Mouse (Mus musculus): ENCODE data around the gene Tex52. TPM values are rescaled to one million over a fixed set of nuclear protein-coding genes. Genes with fewer than 3 reads are reported as not detected.

Gene Tex52
- total and polyA plus RNA-seq, 2 experiments from 2014 or later: not detected

GRCm38 (mm10) chr6:128355726-128356416 is 19.4 kb upstream of the Tex52 start, which contains the start of gene Tulp3:
Tulp3 (minus strand) TSS chr6:128355851.
- WGBS: under 1% methylated on average over 42 of the region's 42 CpGs
- TF ChIP-seq CTCF (IDR thresholded peaks at IDR 0.05; ENCODE audit: low read depth) (no peak), EP300 (IDR thresholded peaks at IDR 0.05; ENCODE audit: low read depth) (no peak)
- ATAC-seq (ENCODE audit: insufficient read depth, low read depth): peak; percentile 99

GRCm38 (mm10) chr6:128358999-128359398 is 16.3 kb upstream of the Tex52 start:
- Histone ChIP-seq H3K4me2 (ENCODE audit: low read depth, low read length) (no peak overlapping the region), H3K27ac (ENCODE audit: low read depth) (no peak overlapping the region), H3K36me3 (replicated peaks; ENCODE audit: control insufficient read depth, insufficient read depth, low read length) (peaks cover 18% of the 10 kb centered on the region), H3K4me3 (ENCODE audit: low read depth, low read length) (no peak overlapping the region), H3K9me3 (replicated peaks; ENCODE audit: control insufficient read depth, low read length) (no peaks in the 10 kb centered on the region), H3K9ac (replicated peaks; ENCODE audit: low read depth, low read length) (no peak overlapping the region), H3K4me1 (ENCODE audit: control insufficient read depth, insufficient read depth) (peaks cover 25% of the 10 kb centered on the region), H3K27me3 (ENCODE audit: control insufficient read depth, insufficient read depth, low read length) (no peaks in the 10 kb centered on the region)
- ATAC-seq (ENCODE audit: insufficient read depth, low read depth) (no peak), DNase-seq (ENCODE audit: low spot score) (no peak)
- WGBS: 33% methylated on average over 2 of the region's 2 CpGs
- TF ChIP-seq CTCF (IDR thresholded peaks at IDR 0.05; ENCODE audit: low read depth) (peak; percentile 63), EP300 (IDR thresholded peaks at IDR 0.05; ENCODE audit: low read depth) (no peak)

More at GRCm38 (mm10) chr6:128355726-128356416, 19.4 kb upstream of the Tex52 start, which contains the start of gene Tulp3:
- Histone ChIP-seq H3K4me3 (ENCODE audit: low read depth, low read length) (peak within 1 kb of the TSS; percentile 80), H3K9ac (replicated peaks; ENCODE audit: low read depth, low read length) (peak within 1 kb of the TSS; percentile 58), H3K27ac (ENCODE audit: low read depth) (peak within 1 kb of the TSS; percentile 63), H3K4me1 (ENCODE audit: control insufficient read depth, insufficient read depth) (peaks cover 9% of the 10 kb centered on the region), H3K36me3 (replicated peaks; ENCODE audit: control insufficient read depth, insufficient read depth, low read length) (peaks cover 20% of the 10 kb centered on the region), H3K9me3 (replicated peaks; ENCODE audit: control insufficient read depth, low read length) (no peaks in the 10 kb centered on the region), H3K4me2 (ENCODE audit: low read depth, low read length) (peak within 1 kb of the TSS; percentile 92), H3K27me3 (ENCODE audit: control insufficient read depth, insufficient read depth, low read length) (no peaks in the 10 kb centered on the region)
- peak; percentile 93 for DNase-seq (ENCODE audit: low spot score)

GRCm38 (mm10) chr6:128361901-128362300 is 13.4 kb upstream of the Tex52 start:
- H3K36me3 ChIP-seq (replicated peaks; ENCODE audit: control insufficient read depth, insufficient read depth, low read length): peaks cover 25% of the 10 kb centered on the region
- DNase-seq (ENCODE audit: low spot score): no peak
- H3K27me3 ChIP-seq (ENCODE audit: control insufficient read depth, insufficient read depth, low read length): no peaks in the 10 kb centered on the region
- ATAC-seq (ENCODE audit: insufficient read depth, low read depth): no peak
- 18% methylated on average over 9 of the region's 9 CpGs for WGBS
- H3K9me3 ChIP-seq (replicated peaks; ENCODE audit: control insufficient read depth, low read length): no peaks in the 10 kb centered on the region
- H3K4me3 ChIP-seq (ENCODE audit: low read depth, low read length): peak overlapping the region; percentile 96
- TF ChIP-seq CTCF (IDR thresholded peaks at IDR 0.05; ENCODE audit: low read depth): no peak
- no peak for TF ChIP-seq EP300 (IDR thresholded peaks at IDR 0.05; ENCODE audit: low read depth)
- peak overlapping the region; percentile 95 for H3K9ac ChIP-seq (replicated peaks; ENCODE audit: low read depth, low read length)
- H3K27ac ChIP-seq (ENCODE audit: low read depth): peak overlapping the region; percentile 91
- H3K4me1 ChIP-seq (ENCODE audit: control insufficient read depth, insufficient read depth): peaks cover 15% of the 10 kb centered on the region; the same call in 1 of the 2 replicates
- H3K4me2 ChIP-seq (ENCODE audit: low read depth, low read length): peak overlapping the region; percentile 99

- H3K4me2 ChIP-seq (ENCODE audit: low read depth, low read length): peak within 1 kb of the TSS; percentile 99
- no peak for TF ChIP-seq CTCF (IDR thresholded peaks at IDR 0.05; ENCODE audit: low read depth)
- TF ChIP-seq EP300 (IDR thresholded peaks at IDR 0.05; ENCODE audit: low read depth): no peak
- peak; percentile 69 for DNase-seq (ENCODE audit: low spot score)
- no peaks in the 10 kb centered on the region for H3K27me3 ChIP-seq (ENCODE audit: control insufficient read depth, insufficient read depth, low read length)
- H3K4me3 ChIP-seq (ENCODE audit: low read depth, low read length): peak within 1 kb of the TSS; percentile 96
- H3K36me3 ChIP-seq (replicated peaks; ENCODE audit: control insufficient read depth, insufficient read depth, low read length): peaks cover 26% of the 10 kb centered on the region
- H3K27ac ChIP-seq (ENCODE audit: low read depth): peak within 1 kb of the TSS; percentile 91
- WGBS: under 1% methylated on average over 54 of the region's 76 CpGs
- no peaks in the 10 kb centered on the region for H3K9me3 ChIP-seq (replicated peaks; ENCODE audit: control insufficient read depth, low read length)
- peak; percentile 86 for ATAC-seq (ENCODE audit: insufficient read depth, low read depth)
- peaks cover 15% of the 10 kb centered on the region; the same call in 1 of the 2 replicates for H3K4me1 ChIP-seq (ENCODE audit: control insufficient read depth, insufficient read depth)
- peak within 1 kb of the TSS; percentile 95 for H3K9ac ChIP-seq (replicated peaks; ENCODE audit: low read depth, low read length)
Observed at GRCm38 (mm10) chr6:128362381-128363006, 12.8 kb upstream of the Tex52 start, which contains the start of the genes Rhno1 and Foxm1. Rhno1 (minus strand) TSS chr6:128362911. Foxm1 (plus strand) TSS chr6:128362967.

- no peaks in the 10 kb centered on the region for H3K9me3 ChIP-seq (replicated peaks; ENCODE audit: control insufficient read depth, low read length)
- H3K9ac ChIP-seq (replicated peaks; ENCODE audit: low read depth, low read length): peak overlapping the region; percentile 95
- peaks cover 15% of the 10 kb centered on the region; the same call in 1 of the 2 replicates for H3K4me1 ChIP-seq (ENCODE audit: control insufficient read depth, insufficient read depth)
- 1% methylated on average over 46 of the region's 46 CpGs for WGBS
- H3K27me3 ChIP-seq (ENCODE audit: control insufficient read depth, insufficient read depth, low read length): no peaks in the 10 kb centered on the region
- peaks cover 26% of the 10 kb centered on the region for H3K36me3 ChIP-seq (replicated peaks; ENCODE audit: control insufficient read depth, insufficient read depth, low read length)
- TF ChIP-seq CTCF (IDR thresholded peaks at IDR 0.05; ENCODE audit: low read depth) (no peak), EP300 (IDR thresholded peaks at IDR 0.05; ENCODE audit: low read depth) (no peak)
- DNase-seq (ENCODE audit: low spot score) (no peak), ATAC-seq (ENCODE audit: insufficient read depth, low read depth) (no peak)
- peak overlapping the region; percentile 96 for H3K4me3 ChIP-seq (ENCODE audit: low read depth, low read length)
- H3K27ac ChIP-seq (ENCODE audit: low read depth): peak overlapping the region; percentile 91
- H3K4me2 ChIP-seq (ENCODE audit: low read depth, low read length): peak overlapping the region; percentile 99
Observed at GRCm38 (mm10) chr6:128363007-128363825, 12.0 kb upstream of the Tex52 start.

Measured in heart, postnatal 0 days (tissue).